Mouse (Mus musculus): ENCODE data around the gene Gpr39.
"Not testable (repeated sequence)": the region's sequence is repeated elsewhere in the genome, so short reads cannot be mapped to it uniquely, and the experiment has no call there.

DNA sequence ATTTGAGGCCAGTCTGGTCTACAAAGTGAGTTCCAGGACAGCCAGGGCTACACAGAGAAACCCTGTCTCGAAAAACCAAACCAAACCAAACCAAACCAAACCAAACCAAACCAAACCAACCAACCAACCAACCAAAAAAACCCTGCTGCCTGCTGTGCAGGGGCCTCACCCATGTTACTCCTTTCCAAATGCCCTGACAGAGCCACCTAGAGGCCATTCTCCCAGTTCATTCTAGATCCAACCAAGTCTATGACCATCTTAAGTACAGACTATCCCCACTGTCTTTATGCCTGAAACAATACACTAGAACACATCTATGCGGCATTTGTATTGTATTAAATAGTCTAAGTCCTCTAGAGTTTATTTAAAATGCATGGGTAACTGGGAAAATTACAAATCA is 30.0 kb upstream of the Gpr39 start:
- TF ChIP-seq CTCF, POLR2A (IDR thresholded peaks at IDR 0.05; ENCODE audit: insufficient read depth, low read depth, low read length): not testable (repeated sequence)

Measured in olfactory bulb, adult 2 months (tissue).